ENCODE assay signal across 17 mouse cellular contexts in genomic region chr11:25997469-25997868, GRCm38 (mm10).
"Had no signal": no experiment of that assay in that cellular context is flagged by ENCODE, and none has a peak within 500 bp of the region (broad histone marks: within the 10 kb centered on the region; RNA-seq: fewer than 3 reads in every experiment).

No protein-coding gene starts in this region.

- H3K9me3 ChIP-seq: liver, embryonic 13.5 days; midbrain, embryonic 12.5 days; midbrain, embryonic 15.5 days; stomach, embryonic 15.5 days had no signal

- H3K4me1 ChIP-seq: liver, embryonic 13.5 days; midbrain, embryonic 15.5 days; stomach, embryonic 15.5 days had no signal

- H3K27me3 ChIP-seq: liver, embryonic 13.5 days; midbrain, embryonic 12.5 days; midbrain, embryonic 15.5 days; stomach, embryonic 15.5 days had no signal

- H3K4me3 ChIP-seq: left cerebral cortex, adult 2 months; liver, embryonic 13.5 days; midbrain, embryonic 12.5 days; midbrain, embryonic 15.5 days; stomach, embryonic 15.5 days had no signal

- H3K4me2 ChIP-seq: liver, embryonic 13.5 days; midbrain, embryonic 12.5 days; midbrain, embryonic 15.5 days; stomach, embryonic 15.5 days had no signal

- H3K9ac ChIP-seq: liver, embryonic 13.5 days; midbrain, embryonic 12.5 days; midbrain, embryonic 15.5 days; stomach, embryonic 15.5 days had no signal

- H3K36me3 ChIP-seq: liver, embryonic 13.5 days; midbrain, embryonic 12.5 days; midbrain, embryonic 15.5 days; stomach, embryonic 15.5 days had no signal

- DNase-seq: kidney, adult 18-20 months; kidney, adult 9 months; kidney, postnatal 10 days; kidney, postnatal 36 days; layer of hippocampus, postnatal 36 days; liver, embryonic 13.5 days; lung, adult 2 months; lung, postnatal 14 days; lung, postnatal 4 days; retina, postnatal 1 day; right cerebral cortex, postnatal 25 days; spleen, adult 18-20 months; thymus, postnatal 25 days had no signal

- H3K27ac ChIP-seq: left cerebral cortex, adult 2 months; liver, embryonic 13.5 days; midbrain, embryonic 12.5 days; midbrain, embryonic 15.5 days; stomach, embryonic 15.5 days had no signal
